Mouse (Mus musculus): ENCODE measurements at regions not wholly inside any gene's neighbourhood (a gene's known extent, or its start where the extent isn't known, plus 50 kb on each side); places are given as distances from the start of the nearest gene placed in this dataset.

DNA sequence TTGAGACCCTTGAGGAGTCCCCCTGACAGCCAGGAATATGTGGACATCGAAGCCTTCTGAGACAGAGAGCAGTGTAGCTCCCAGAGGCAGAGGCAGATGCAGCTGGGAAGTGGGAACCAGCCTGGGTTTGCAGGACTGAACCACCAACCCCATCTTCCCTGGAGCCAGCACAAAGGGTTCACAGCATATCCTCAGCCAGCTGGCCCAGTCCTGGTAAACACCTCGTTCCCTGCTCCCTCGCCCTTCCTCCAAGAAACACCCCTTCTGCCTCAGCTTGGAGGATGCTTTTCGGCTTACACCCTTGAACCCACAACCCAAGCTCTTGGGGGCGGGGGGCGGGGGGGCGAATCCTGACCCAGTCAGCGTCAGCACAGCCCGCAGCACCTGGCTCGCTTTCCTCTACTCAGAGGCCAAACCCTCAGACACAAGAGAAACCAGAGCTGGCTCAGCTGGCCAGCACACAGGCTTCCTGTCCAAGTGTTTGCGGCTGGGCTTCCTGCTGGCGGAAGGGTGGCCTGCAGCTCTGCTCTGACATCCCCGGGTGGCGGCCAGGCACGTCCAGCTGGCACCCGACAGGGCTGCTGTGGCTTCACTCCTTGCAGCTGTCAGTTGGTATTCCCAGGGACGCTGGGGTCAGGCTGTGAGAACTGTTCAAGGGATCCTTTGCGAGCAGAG lies 82.6 kb downstream of the Cpn2 start:
- TF ChIP-seq CTCF (IDR thresholded peaks at IDR 0.05; ENCODE audit: low read depth, low read length) = no peak
- TF ChIP-seq POLR2A (IDR thresholded peaks at IDR 0.05; ENCODE audit: insufficient read depth, low read length) = no peak
- TF ChIP-seq EP300 (IDR thresholded peaks at IDR 0.05; ENCODE audit: insufficient read depth, low read depth, low read length) = no peak
